Mouse (Mus musculus): ENCODE results near the gene Alox15. TPM values are rescaled to one million over a fixed set of nuclear protein-coding genes. Genes with fewer than 3 reads are reported as not detected.
"Not testable (repeated sequence)": the region's sequence is repeated elsewhere in the genome, so short reads cannot be mapped to it uniquely, and the experiment has no call there.

The Alox15 gene
- polyA plus RNA-seq, 1 experiment = 0.05 TPM

DNA sequence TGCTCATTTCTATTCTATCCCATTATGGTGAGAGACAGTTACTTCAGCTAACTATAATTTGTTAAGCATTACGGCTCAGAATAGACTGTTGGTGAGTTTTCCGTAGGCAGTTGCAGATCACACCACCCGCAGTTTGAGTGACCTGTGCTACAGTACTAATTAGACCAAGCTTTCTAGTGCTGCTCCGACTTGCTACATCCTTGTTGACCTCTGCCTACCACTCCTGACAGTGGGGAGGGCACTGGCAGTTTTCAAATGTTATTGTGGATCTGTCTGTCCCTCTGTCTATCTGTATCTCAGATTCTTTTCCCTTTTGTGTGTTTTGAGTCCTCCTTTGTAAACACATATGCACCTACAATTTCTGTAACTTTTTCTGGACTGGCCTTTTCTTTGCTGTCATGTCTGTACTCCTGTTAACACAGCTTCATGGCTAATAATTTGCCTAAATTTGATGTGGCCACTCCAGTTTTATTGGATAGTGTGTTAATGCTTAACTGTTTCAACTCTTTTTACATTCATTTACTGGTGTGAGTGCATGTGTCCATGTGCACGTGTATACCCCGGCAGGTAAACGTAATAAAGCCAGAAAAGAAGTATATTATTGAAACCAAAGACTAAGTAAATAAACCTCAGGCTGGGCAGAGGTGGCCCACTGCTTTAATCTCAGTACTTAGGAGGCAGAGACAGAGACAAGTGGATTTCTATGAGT lies 21.2 kb upstream of the Alox15 start:
- H3K27ac ChIP-seq (ENCODE audit: insufficient read depth, low read length) = no peak overlapping the region
- no peaks in the 10 kb centered on the region for H3K4me1 ChIP-seq (ENCODE audit: control insufficient read depth, insufficient read depth, low read length)
- DNase-seq = no peak
- H3K4me3 ChIP-seq (replicated peaks; ENCODE audit: insufficient read depth, low read depth, low read length) = no peak overlapping the region
- H3K27me3 ChIP-seq (ENCODE audit: control insufficient read depth, insufficient read depth, low read length) = no peaks in the 10 kb centered on the region; the same call in 1 of the 2 replicates
- 82% methylated on average over 7 of the region's 7 CpGs for WGBS
- TF ChIP-seq CTCF (IDR thresholded peaks at IDR 0.05; ENCODE audit: borderline replicate concordance, insufficient read depth, low read depth, low read length) (no peak), POLR2A (IDR thresholded peaks at IDR 0.05; ENCODE audit: borderline replicate concordance, insufficient read depth, low read length) (no peak)

DNA sequence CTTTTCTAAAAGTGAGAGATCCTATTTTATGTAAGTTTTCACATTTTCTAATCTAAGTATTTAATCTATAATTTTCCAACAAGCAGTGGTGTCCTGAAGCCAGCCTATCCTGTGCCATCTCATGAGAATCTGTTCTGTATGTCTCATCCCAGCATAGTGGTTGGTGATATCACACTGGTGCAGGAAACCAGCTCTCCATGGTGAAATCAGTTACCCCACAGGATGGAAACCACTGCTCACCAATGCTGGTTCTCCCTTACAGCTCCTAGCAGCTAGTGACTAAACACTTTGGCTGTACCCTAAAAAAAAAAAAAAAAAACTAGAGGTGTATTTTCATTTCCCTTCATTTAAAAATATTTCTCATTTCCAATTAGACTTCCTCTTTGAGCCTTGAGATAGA lies 20.6 kb upstream of the Alox15 start:
- TF ChIP-seq CTCF (IDR thresholded peaks at IDR 0.05; ENCODE audit: borderline replicate concordance, insufficient read depth, low read depth, low read length) (no peak), POLR2A (IDR thresholded peaks at IDR 0.05; ENCODE audit: borderline replicate concordance, insufficient read depth, low read length) (no peak)
- no peaks in the 10 kb centered on the region for H3K4me1 ChIP-seq (ENCODE audit: control insufficient read depth, insufficient read depth, low read length)
- DNase-seq = no peak
- H3K27me3 ChIP-seq (ENCODE audit: control insufficient read depth, insufficient read depth, low read length) = no peaks in the 10 kb centered on the region; the same call in 1 of the 2 replicates
- no peak overlapping the region for H3K27ac ChIP-seq (ENCODE audit: insufficient read depth, low read length)
- H3K4me3 ChIP-seq (replicated peaks; ENCODE audit: insufficient read depth, low read depth, low read length) = no peak overlapping the region

DNA sequence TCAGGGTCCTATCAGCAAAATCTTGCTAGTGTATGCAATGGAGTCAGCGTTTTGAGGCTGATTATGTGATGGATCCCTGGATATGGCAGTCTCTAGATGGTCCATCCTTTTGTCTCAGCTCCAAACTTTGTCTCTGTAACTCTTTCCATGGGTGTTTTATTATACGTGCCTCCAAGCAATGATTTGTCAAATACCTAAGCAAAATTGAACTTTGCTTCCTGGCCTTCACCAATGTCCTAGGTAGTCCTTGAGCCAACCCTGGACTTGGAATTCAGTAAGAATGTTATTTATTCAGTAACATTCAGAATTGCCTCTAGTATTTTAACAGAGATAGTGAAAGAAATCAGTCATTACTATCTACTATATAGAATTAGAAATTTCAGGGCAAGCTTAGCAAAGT lies 16.8 kb upstream of the Alox15 start:
- H3K4me1 ChIP-seq (ENCODE audit: control insufficient read depth, insufficient read depth, low read length); DNase-seq; H3K27ac ChIP-seq (ENCODE audit: insufficient read depth, low read length); H3K27me3 ChIP-seq (ENCODE audit: control insufficient read depth, insufficient read depth, low read length); H3K4me3 ChIP-seq (replicated peaks; ENCODE audit: insufficient read depth, low read depth, low read length): not testable (repeated sequence)
- WGBS = 72% methylated on average over 2 of the region's 2 CpGs

DNA sequence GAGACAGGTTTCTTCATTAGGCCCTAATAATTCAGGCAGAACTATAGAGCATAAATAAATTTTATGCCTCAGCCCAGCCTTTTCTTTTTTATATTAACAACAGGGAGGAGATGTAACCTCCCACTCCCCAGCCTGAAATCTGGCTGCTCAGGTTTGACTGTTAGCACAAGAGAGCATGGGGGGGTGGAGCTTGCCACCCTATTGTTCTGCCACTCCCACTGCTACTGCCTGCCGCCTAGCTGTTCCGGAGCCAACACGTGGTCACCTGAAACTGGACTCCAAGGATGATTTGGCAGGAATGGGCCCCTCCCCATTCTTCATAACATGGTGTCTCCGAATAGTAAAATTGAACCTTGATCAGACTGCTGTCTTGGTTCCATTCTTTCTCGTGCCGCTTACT lies 15.9 kb upstream of the Alox15 start:
- not testable (repeated sequence) for H3K27me3 ChIP-seq (ENCODE audit: control insufficient read depth, insufficient read depth, low read length); H3K4me1 ChIP-seq (ENCODE audit: control insufficient read depth, insufficient read depth, low read length); H3K4me3 ChIP-seq (replicated peaks; ENCODE audit: insufficient read depth, low read depth, low read length); H3K27ac ChIP-seq (ENCODE audit: insufficient read depth, low read length); DNase-seq
- 82% methylated on average over 6 of the region's 6 CpGs for WGBS

DNA sequence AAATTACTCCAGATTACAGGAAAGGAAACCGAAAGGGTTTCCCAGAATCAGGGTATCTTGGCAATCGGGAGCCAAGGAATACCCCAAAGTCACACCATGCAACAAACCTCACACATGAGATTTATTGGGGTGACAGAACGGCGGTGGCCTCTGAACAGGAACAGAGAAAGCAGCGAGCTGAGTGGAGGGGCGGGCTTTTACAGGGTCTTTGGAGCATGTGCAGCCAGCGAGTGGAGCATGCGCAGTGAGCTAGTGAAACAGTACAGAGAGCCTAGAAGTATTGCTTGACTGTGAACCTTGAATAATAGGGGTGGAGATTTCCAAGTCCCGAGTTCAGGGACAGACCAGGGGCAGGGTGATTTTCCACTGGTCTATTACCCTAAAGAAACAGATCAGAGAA lies 3.2 kb downstream of the Alox15 start:
- no peak for TF ChIP-seq CTCF (IDR thresholded peaks at IDR 0.05; ENCODE audit: borderline replicate concordance, insufficient read depth, low read depth, low read length)
- no peak for TF ChIP-seq POLR2A (IDR thresholded peaks at IDR 0.05; ENCODE audit: borderline replicate concordance, insufficient read depth, low read length)
- Histone ChIP-seq H3K4me3 (replicated peaks; ENCODE audit: insufficient read depth, low read depth, low read length) (no peak overlapping the region), H3K27ac (ENCODE audit: insufficient read depth, low read length) (no peak overlapping the region), H3K4me1 (ENCODE audit: control insufficient read depth, insufficient read depth, low read length) (no peaks in the 10 kb centered on the region), H3K27me3 (ENCODE audit: control insufficient read depth, insufficient read depth, low read length) (peaks cover 3% of the 10 kb centered on the region; the same call in 1 of the 2 replicates)
- 83% methylated on average over 9 of the region's 9 CpGs for WGBS
- no peak for DNase-seq

DNA sequence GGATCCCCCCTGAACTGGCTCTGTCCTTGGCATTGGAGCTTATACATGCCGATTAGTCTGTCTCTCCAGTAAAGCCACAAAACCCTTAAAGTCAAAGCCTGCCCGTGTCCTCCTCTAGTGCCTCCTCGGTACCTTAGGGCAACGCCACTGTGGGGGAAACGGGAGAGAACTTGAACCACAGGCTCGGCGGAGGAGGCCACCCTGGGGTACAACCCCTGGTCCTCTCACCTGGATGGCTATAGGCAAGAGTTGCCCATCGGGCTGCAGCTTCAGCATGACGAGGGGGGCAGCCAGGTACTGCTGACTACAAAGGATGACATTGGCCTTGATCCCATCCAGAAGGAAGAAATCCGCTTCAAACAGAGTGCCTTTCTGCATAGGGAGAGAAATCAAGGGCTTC lies 4.0 kb downstream of the Alox15 start:
- H3K27me3 ChIP-seq (ENCODE audit: control insufficient read depth, insufficient read depth, low read length) = peaks cover 3% of the 10 kb centered on the region; the same call in 1 of the 2 replicates
- no peak overlapping the region for H3K4me3 ChIP-seq (replicated peaks; ENCODE audit: insufficient read depth, low read depth, low read length)
- H3K27ac ChIP-seq (ENCODE audit: insufficient read depth, low read length) = no peak overlapping the region
- H3K4me1 ChIP-seq (ENCODE audit: control insufficient read depth, insufficient read depth, low read length) = no peaks in the 10 kb centered on the region
- DNase-seq = no peak
- TF ChIP-seq CTCF (IDR thresholded peaks at IDR 0.05; ENCODE audit: borderline replicate concordance, insufficient read depth, low read depth, low read length) = no peak
- TF ChIP-seq POLR2A (IDR thresholded peaks at IDR 0.05; ENCODE audit: borderline replicate concordance, insufficient read depth, low read length) = no peak
- WGBS = 84% methylated on average over 10 of the region's 10 CpGs

DNA sequence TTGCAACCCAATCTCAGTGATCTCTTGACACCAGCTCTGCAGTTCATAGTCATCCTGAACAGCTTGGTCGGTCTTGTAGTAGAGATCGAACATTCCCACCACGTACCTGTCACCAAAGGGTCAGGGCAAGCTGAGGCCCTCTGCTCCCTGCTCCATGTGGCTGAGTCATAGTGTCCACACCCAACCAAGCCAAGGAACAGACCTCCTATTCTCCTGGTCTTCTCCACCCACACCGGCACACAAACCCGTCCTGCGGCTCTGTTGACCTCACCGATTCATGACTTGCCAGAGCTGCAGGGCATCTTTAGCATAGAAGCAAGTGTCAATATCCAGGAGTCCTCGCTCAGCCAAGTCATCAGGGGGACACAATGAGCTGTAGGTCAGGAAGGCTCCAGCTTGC lies 6.3 kb downstream of the Alox15 start:
- Histone ChIP-seq H3K27ac (ENCODE audit: insufficient read depth, low read length) (no peak overlapping the region), H3K27me3 (ENCODE audit: control insufficient read depth, insufficient read depth, low read length) (no peaks in the 10 kb centered on the region; the same call in 1 of the 2 replicates), H3K4me1 (ENCODE audit: control insufficient read depth, insufficient read depth, low read length) (no peaks in the 10 kb centered on the region), H3K4me3 (replicated peaks; ENCODE audit: insufficient read depth, low read depth, low read length) (no peak overlapping the region)
- no peak for DNase-seq
- WGBS = 92% methylated on average over 8 of the region's 8 CpGs
- TF ChIP-seq POLR2A (IDR thresholded peaks at IDR 0.05; ENCODE audit: borderline replicate concordance, insufficient read depth, low read length) (no peak), CTCF (IDR thresholded peaks at IDR 0.05; ENCODE audit: borderline replicate concordance, insufficient read depth, low read depth, low read length) (no peak)

DNA sequence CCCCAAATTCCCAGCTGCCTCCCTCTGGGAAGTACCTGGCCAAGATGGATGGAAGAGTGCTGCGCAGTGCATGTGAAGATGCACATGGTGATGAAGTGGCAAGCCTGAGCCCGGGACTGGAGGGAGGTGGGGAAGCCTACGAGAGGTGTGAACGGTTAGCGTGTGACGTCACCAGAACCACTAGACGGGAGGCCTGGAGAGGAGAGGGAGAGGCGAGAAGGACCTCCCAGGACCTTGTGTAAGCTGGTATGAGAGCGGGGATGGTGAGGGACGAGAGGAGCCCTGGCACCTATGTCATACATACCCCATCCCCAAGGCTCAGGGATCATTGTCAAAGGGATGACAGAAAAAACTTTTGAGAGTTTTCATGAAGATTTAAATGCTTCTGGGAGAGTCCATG lies 6.8 kb downstream of the Alox15 start:
- no peak overlapping the region for H3K4me3 ChIP-seq (replicated peaks; ENCODE audit: insufficient read depth, low read depth, low read length)
- no peaks in the 10 kb centered on the region; the same call in 1 of the 2 replicates for H3K27me3 ChIP-seq (ENCODE audit: control insufficient read depth, insufficient read depth, low read length)
- no peak for DNase-seq
- no peaks in the 10 kb centered on the region for H3K4me1 ChIP-seq (ENCODE audit: control insufficient read depth, insufficient read depth, low read length)
- WGBS = 82% methylated on average over 10 of the region's 10 CpGs
- H3K27ac ChIP-seq (ENCODE audit: insufficient read depth, low read length) = no peak overlapping the region
- TF ChIP-seq CTCF (IDR thresholded peaks at IDR 0.05; ENCODE audit: borderline replicate concordance, insufficient read depth, low read depth, low read length) = no peak
- no peak for TF ChIP-seq POLR2A (IDR thresholded peaks at IDR 0.05; ENCODE audit: borderline replicate concordance, insufficient read depth, low read length)

Data from cerebellum, adult 2 months (tissue).